Mouse (Mus musculus): ENCODE data around the gene Gnb5. TPM values are rescaled to one million over a fixed set of nuclear protein-coding genes. Genes with fewer than 3 reads are reported as not detected.

The Gnb5 gene
- 44.4 and 48.0 TPM in 2 replicates for polyA plus RNA-seq (2012; rRNA removed)

GRCm38 (mm10) chr9:75306126-75306898, at the start of gene Gnb5:
Gnb5 (plus strand) TSS chr9:75306288.

GRCm38 (mm10) chr9:75347458-75347857, 41.4 kb downstream of the Gnb5 start, which contains the start of gene Bcl2l10:
Bcl2l10 (plus strand) TSS chr9:75347758.

Other genes with a start within 250 kb of the Gnb5 start
- gene Myo5a, start 235.3 kb upstream of the Gnb5 start, polyA plus RNA-seq (2012; rRNA removed): 45.8 and 46.1 TPM in 2 replicates
- gene Myo5c, start 74.3 kb upstream of the Gnb5 start, polyA plus RNA-seq (2012; rRNA removed): 0.55 and 1.1 TPM in 2 replicates
- gene Bcl2l10, start 41.5 kb downstream of the Gnb5 start, polyA plus RNA-seq (2012; rRNA removed): not detected in 2 replicates
- 83.6 and 88.0 TPM in 2 replicates for gene Mapk6, start 103.7 kb downstream of the Gnb5 start, polyA plus RNA-seq (2012; rRNA removed)
- gene Leo1, start 135.2 kb downstream of the Gnb5 start, polyA plus RNA-seq (2012; rRNA removed): 26.7 and 28.1 TPM in 2 replicates